Mouse (Mus musculus) right cerebral cortex, postnatal 36 days (tissue): Measurements from ENCODE around the gene Zfp618.

ENCODE experiments used
- DNase-seq, 2 experiments: peaks; one replicate each; pipeline ENCODE4 v3.0.0; 2022; ENCODE audit warnings: low spot score in 2 of 2, mixed read lengths in 1 of 2

Zfp618 gene

GRCm38 (mm10) chr4:63155596-63155995 lies 190.2 kb downstream of the Zfp618 start:
- DNase-seq: no peak

GRCm38 (mm10) chr4:63156726-63157634 lies 191.6 kb downstream of the Zfp618 start:
- no peak for DNase-seq

GRCm38 (mm10) chr4:63158192-63158591 lies 192.8 kb downstream of the Zfp618 start:
- DNase-seq: no peak

DNA sequence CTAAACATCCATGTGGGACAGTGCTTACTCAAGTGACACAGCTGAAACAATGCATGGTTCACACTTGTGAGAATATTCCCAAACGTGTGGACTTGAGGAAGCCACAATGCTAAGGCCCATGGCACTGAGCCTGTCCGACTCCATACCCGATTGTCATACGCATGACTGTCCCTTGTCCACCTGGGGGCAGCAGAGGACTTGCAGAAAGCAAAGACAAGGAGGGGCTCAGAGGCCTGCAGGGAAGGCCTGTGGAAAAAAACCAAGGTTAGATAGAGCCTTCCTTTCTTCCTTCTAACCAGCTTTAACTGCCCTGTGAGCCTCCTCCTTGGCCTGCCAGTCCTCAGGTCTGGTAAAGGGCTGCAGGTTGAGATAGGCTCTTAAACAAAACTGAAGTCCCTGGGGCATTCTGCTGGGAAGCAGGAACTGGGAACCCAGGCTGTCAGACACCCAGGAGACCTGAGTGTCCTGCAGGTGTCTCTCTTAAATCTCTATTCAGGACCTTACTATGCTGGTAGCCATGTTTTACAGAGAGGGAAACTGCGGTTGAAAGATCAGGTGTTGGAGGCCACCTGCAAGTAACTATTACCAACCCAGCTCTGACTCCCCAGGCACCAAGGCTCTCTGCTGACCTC lies 193.7 kb downstream of the Zfp618 start:
- DNase-seq: peak; percentile 69 to 74

DNA sequence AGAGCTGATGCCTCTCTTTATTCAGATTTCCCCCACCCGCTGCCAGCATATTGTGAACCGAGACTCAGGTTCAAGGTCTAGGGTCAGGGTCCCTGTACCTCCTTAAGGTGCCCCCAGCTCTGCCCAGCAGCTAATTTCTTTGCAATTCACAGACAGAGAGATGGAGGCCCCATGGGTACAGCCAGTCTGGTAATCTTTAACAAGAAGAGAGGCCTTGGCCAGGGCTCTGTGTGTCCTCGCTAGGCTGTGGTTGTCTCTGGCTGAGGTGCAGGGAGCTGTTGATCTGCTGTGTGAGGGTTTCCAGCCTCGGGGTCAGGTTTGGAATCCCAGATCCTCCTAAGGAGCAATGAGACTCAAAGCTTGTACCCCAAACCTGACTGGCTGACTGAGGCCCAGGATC lies 200.3 kb downstream of the Zfp618 start:
- DNase-seq: no peak

DNA sequence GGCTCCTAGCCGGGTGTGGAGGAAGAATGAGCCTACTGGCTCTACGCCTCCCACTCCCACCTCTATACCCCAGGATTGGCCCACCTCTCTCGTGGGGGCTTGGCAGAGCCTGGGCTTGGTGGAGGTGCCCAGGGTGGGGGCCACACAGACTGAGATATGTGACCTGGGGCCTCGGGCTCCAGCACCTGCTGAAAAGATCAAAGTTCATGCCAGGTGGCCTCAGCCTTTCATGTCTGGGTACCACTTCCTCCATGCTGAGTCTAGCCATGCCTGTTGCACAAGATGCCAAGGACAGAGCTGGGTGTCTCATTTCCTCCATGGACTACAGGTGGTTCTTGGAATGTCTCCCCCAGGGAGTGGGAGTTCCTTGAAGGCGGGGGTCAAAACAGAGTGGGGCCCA lies 200.9 kb downstream of the Zfp618 start:
- DNase-seq: no peak

GRCm38 (mm10) chr4:63170061-63170460 lies 204.7 kb downstream of the Zfp618 start:
- no peak for DNase-seq

- DNase-seq: no peak
Measured at GRCm38 (mm10) chr4:63171122-63171521, 205.7 kb downstream of the Zfp618 start.

DNA sequence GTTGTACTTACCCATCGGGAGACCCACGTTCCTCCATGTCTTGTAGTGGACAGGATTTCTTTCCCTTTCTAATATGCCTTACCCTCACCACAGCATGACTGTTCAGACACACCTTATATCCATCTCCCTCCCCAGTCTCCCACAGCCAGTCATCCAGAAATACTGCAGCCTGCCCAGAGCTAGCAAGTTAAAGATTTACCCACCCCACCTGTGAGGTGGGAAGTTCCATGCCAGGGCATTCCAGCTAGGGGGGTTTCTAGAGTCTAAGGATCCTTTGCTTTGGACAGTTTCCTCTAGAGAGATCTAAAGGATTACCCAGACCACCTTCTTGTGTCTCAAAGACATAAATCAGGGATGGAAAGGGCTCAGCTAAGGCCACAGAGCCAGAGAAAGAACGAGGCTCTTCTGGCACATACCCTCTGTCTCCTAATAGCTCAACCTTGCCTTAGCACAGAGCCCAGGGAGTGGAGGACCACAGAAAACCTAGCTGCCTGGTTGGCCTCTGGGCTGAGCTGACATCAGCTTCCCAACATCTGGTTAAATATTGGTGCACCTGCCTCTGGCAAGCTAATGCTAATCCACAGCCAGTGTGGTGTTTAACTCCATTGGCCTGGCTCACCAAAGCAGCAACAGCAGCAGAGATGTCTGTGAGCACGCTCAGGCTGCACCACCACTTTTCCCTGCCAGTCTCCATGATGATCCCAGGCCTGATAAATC lies 206.8 kb downstream of the Zfp618 start, which contains the start of gene Kif12:
Kif12 (minus strand) TSS at position 163 of the 717 bp plus-strand sequence.
- no peak for DNase-seq

DNA sequence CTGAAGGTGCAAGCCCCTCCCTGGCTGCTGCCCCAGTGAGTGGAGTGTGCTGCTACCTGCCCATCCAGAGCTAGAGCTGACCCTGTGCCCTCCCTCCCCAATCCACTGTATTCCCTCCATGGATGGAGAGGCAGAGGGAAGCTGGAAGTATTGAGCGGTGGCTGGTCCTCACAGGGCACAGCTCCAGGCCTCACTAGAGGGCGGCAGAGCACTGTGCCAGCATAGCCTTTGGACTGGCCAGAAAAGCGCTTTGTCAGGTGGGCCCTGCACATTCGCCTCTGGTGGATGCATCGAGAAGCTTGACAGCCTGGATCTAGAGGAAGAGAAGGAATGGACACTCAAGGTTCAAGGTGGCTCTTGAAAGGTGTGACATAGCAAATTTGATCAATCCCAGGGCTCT lies 216.2 kb downstream of the Zfp618 start:
- DNase-seq: peak; percentile 38 to 52

- no peak for DNase-seq
Measured at GRCm38 (mm10) chr4:63186281-63186870, 221.0 kb downstream of the Zfp618 start.
